Mouse (Mus musculus) limb, embryonic 10.5 days (tissue): ENCODE measurements at regions not wholly inside any gene's neighbourhood (a gene's known extent, or its start where the extent isn't known, plus 50 kb on each side); places are given as distances from the start of the nearest gene placed in this dataset.

Experiments used
- DNase-seq: peaks from one replicate; pipeline ENCODE4 v3.0.0-alpha.2; 2017; ENCODE audit warnings: low spot score
- H3K27ac ChIP-seq: fragments of 300-500 bp; sonication (generic); 2 replicates; pipeline ENCODE4 v1.5.1; 2016; ENCODE audit warnings: mild to moderate bottlenecking
- H3K27me3 ChIP-seq: fragments of 300-500 bp; sonication (generic); 2 replicates; pipeline ENCODE4 v1.6.1; 2016; ENCODE audit warnings: low read depth, mild to moderate bottlenecking; ENCODE audit not compliant: poor library complexity, severe bottlenecking
- H3K36me3 ChIP-seq: fragments of 300-500 bp; sonication (generic); 2 replicates; pipeline ENCODE4 v1.6.1; 2016; ENCODE audit warnings: mild to moderate bottlenecking, moderate library complexity
- H3K4me1 ChIP-seq: fragments of 300-500 bp; sonication (generic); 2 replicates; pipeline ENCODE4 v1.6.1; 2016
- H3K4me3 ChIP-seq: fragments of 300-500 bp; sonication (generic); 2 replicates; pipeline ENCODE4 v1.5.1; 2016; ENCODE audit warnings: mild to moderate bottlenecking, moderate library complexity
- H3K9me3 ChIP-seq: fragments of 300-500 bp; sonication (generic); replicated peaks from 2 replicates; pipeline ENCODE4 v1.6.1; 2016; ENCODE audit warnings: mild to moderate bottlenecking
- WGBS: fragments of 180-500 bp; shearing (Covaris S2); methylation state at CpG from one replicate; pipeline ENCODE4 v1.1.7; 2016; 5-methylcytosine and 5-hydroxymethylcytosine counted together

GRCm38 (mm10) chr6:98575227-98575626 is 232.7 kb upstream of the Gm765 start:
- H3K4me1 ChIP-seq: no peaks in the 10 kb centered on the region

GRCm38 (mm10) chr6:98555702-98556101 is 213.1 kb upstream of the Gm765 start:
- WGBS: 93% methylated on average over 1 of the region's 1 CpGs
- H3K9me3 ChIP-seq: no peaks in the 10 kb centered on the region
- H3K4me1 ChIP-seq: no peaks in the 10 kb centered on the region
- no peaks in the 10 kb centered on the region for H3K27me3 ChIP-seq
- H3K27ac ChIP-seq: no peak overlapping the region
- H3K36me3 ChIP-seq: no peaks in the 10 kb centered on the region
- H3K4me3 ChIP-seq: no peak overlapping the region
- no peak for DNase-seq

More at GRCm38 (mm10) chr6:98575227-98575626, 232.7 kb upstream of the Gm765 start:
- Histone ChIP-seq H3K27ac (no peak overlapping the region), H3K9me3 (no peaks in the 10 kb centered on the region), H3K27me3 (peaks cover 5% of the 10 kb centered on the region; the same call in 1 of the 2 replicates), H3K4me3 (no peak overlapping the region), H3K36me3 (no peaks in the 10 kb centered on the region)
- 93% methylated on average over 1 of the region's 1 CpGs for WGBS
- no peak for DNase-seq

GRCm38 (mm10) chr6:98553922-98554321 is 211.4 kb upstream of the Gm765 start:
- H3K27ac ChIP-seq: no peak overlapping the region
- 84% methylated on average over 1 of the region's 1 CpGs for WGBS
- no peaks in the 10 kb centered on the region for H3K4me1 ChIP-seq
- no peaks in the 10 kb centered on the region for H3K36me3 ChIP-seq
- DNase-seq: no peak
- no peak overlapping the region for H3K4me3 ChIP-seq
- 0 out of 2 replicates have a peak, but pooled peaks cover 3% of the 10 kb centered on the region for H3K27me3 ChIP-seq
- no peaks in the 10 kb centered on the region for H3K9me3 ChIP-seq

- Histone ChIP-seq H3K27ac (no peak overlapping the region), H3K9me3 (no peaks in the 10 kb centered on the region), H3K4me1 (no peaks in the 10 kb centered on the region), H3K27me3 (peaks cover 8% of the 10 kb centered on the region; the same call in 1 of the 2 replicates), H3K36me3 (no peaks in the 10 kb centered on the region), H3K4me3 (no peak overlapping the region)
- WGBS: 79% methylated on average over 3 of the region's 3 CpGs
- no peak for DNase-seq
Observed at GRCm38 (mm10) chr6:98551781-98552180, 209.2 kb upstream of the Gm765 start.

- Histone ChIP-seq H3K27me3 (peaks cover 83% of the 10 kb centered on the region), H3K4me3 (no peak overlapping the region), H3K4me1 (peaks cover 13% of the 10 kb centered on the region), H3K36me3 (no peaks in the 10 kb centered on the region), H3K27ac (no peak overlapping the region), H3K9me3 (no peaks in the 10 kb centered on the region)
- 72% methylated on average over 15 of the region's 15 CpGs for WGBS
- DNase-seq: no peak
Observed at GRCm38 (mm10) chr6:98526882-98527440, 184.4 kb upstream of the Gm765 start.

- H3K4me1 ChIP-seq: peaks cover 22% of the 10 kb centered on the region
- H3K36me3 ChIP-seq: no peaks in the 10 kb centered on the region
- no peaks in the 10 kb centered on the region for H3K9me3 ChIP-seq
- peaks cover 68% of the 10 kb centered on the region for H3K27me3 ChIP-seq
- WGBS: 12% methylated on average over 6 of the region's 6 CpGs
- no peak overlapping the region for H3K27ac ChIP-seq
- peak; percentile 79 for DNase-seq
- no peak overlapping the region for H3K4me3 ChIP-seq
Observed at GRCm38 (mm10) chr6:98525286-98525685, 182.7 kb upstream of the Gm765 start.

- DNase-seq: no peak
- WGBS: 69% methylated on average over 2 of the region's 2 CpGs
- no peaks in the 10 kb centered on the region for H3K9me3 ChIP-seq
- no peaks in the 10 kb centered on the region for H3K36me3 ChIP-seq
- no peak overlapping the region for H3K27ac ChIP-seq
- peaks cover 66% of the 10 kb centered on the region for H3K27me3 ChIP-seq
- H3K4me1 ChIP-seq: peaks cover 20% of the 10 kb centered on the region
- H3K4me3 ChIP-seq: no peak overlapping the region
Observed at GRCm38 (mm10) chr6:98524659-98525058, 182.1 kb upstream of the Gm765 start.

- H3K4me1 ChIP-seq: peaks cover 20% of the 10 kb centered on the region
- no peak for DNase-seq
- no peaks in the 10 kb centered on the region for H3K9me3 ChIP-seq
- 59% methylated on average over 10 of the region's 10 CpGs for WGBS
- H3K27me3 ChIP-seq: peaks cover 39% of the 10 kb centered on the region
- no peak overlapping the region for H3K4me3 ChIP-seq
- no peaks in the 10 kb centered on the region for H3K36me3 ChIP-seq
- H3K27ac ChIP-seq: peak overlapping the region; percentile 53
Observed at GRCm38 (mm10) chr6:98521526-98521925, 179.0 kb upstream of the Gm765 start.

GRCm38 (mm10) chr6:98514826-98515225 is 172.3 kb upstream of the Gm765 start:
- no peaks in the 10 kb centered on the region for H3K4me1 ChIP-seq
- WGBS: 78% methylated on average over 3 of the region's 3 CpGs
- H3K4me3 ChIP-seq: no peak overlapping the region
- H3K9me3 ChIP-seq: no peaks in the 10 kb centered on the region
- H3K36me3 ChIP-seq: no peaks in the 10 kb centered on the region
- no peak overlapping the region for H3K27ac ChIP-seq
- peaks cover 18% of the 10 kb centered on the region for H3K27me3 ChIP-seq
- DNase-seq: no peak

GRCm38 (mm10) chr6:98514376-98514775 is 171.8 kb upstream of the Gm765 start:
- WGBS: 56% methylated on average over 7 of the region's 7 CpGs
- H3K9me3 ChIP-seq: no peaks in the 10 kb centered on the region
- DNase-seq: no peak
- H3K36me3 ChIP-seq: no peaks in the 10 kb centered on the region
- no peak overlapping the region for H3K4me3 ChIP-seq
- H3K27me3 ChIP-seq: peaks cover 18% of the 10 kb centered on the region
- no peaks in the 10 kb centered on the region for H3K4me1 ChIP-seq
- H3K27ac ChIP-seq: no peak overlapping the region

- 65% methylated on average over 3 of the region's 3 CpGs for WGBS
- no peaks in the 10 kb centered on the region for H3K9me3 ChIP-seq
- no peak overlapping the region for H3K4me3 ChIP-seq
- no peaks in the 10 kb centered on the region for H3K36me3 ChIP-seq
- no peak for DNase-seq
- no peaks in the 10 kb centered on the region for H3K4me1 ChIP-seq
- H3K27ac ChIP-seq: no peak overlapping the region
- H3K27me3 ChIP-seq: peaks cover 14% of the 10 kb centered on the region
Observed at GRCm38 (mm10) chr6:98513217-98513616, 170.7 kb upstream of the Gm765 start.

- Histone ChIP-seq H3K4me3 (no peak overlapping the region), H3K27me3 (no peaks in the 10 kb centered on the region), H3K9me3 (no peaks in the 10 kb centered on the region), H3K4me1 (no peaks in the 10 kb centered on the region), H3K36me3 (no peaks in the 10 kb centered on the region), H3K27ac (no peak overlapping the region)
- 74% methylated on average over 2 of the region's 2 CpGs for WGBS
- DNase-seq: no peak
Observed at GRCm38 (mm10) chr6:98502726-98503125, 160.2 kb upstream of the Gm765 start.

GRCm38 (mm10) chr6:98499721-98500120 is 157.2 kb upstream of the Gm765 start:
- H3K4me3 ChIP-seq: no peak overlapping the region
- no peaks in the 10 kb centered on the region for H3K9me3 ChIP-seq
- no peak overlapping the region for H3K27ac ChIP-seq
- no peaks in the 10 kb centered on the region for H3K4me1 ChIP-seq
- H3K36me3 ChIP-seq: no peaks in the 10 kb centered on the region
- no peaks in the 10 kb centered on the region for H3K27me3 ChIP-seq
- DNase-seq: no peak
- WGBS: 85% methylated on average over 5 of the region's 5 CpGs

GRCm38 (mm10) chr6:98486626-98487025 is 144.1 kb upstream of the Gm765 start:
- no peak for DNase-seq
- WGBS: 91% methylated on average over 3 of the region's 3 CpGs
- Histone ChIP-seq H3K9me3 (no peaks in the 10 kb centered on the region), H3K4me1 (peaks cover 8% of the 10 kb centered on the region; the same call in 1 of the 2 replicates), H3K4me3 (no peak overlapping the region), H3K27me3 (no peaks in the 10 kb centered on the region; the same call in 1 of the 2 replicates), H3K36me3 (no peaks in the 10 kb centered on the region), H3K27ac (no peak overlapping the region)
